Comparison of ENCODE assay signal across 21 mouse cellular contexts in the genomic region with DNA sequence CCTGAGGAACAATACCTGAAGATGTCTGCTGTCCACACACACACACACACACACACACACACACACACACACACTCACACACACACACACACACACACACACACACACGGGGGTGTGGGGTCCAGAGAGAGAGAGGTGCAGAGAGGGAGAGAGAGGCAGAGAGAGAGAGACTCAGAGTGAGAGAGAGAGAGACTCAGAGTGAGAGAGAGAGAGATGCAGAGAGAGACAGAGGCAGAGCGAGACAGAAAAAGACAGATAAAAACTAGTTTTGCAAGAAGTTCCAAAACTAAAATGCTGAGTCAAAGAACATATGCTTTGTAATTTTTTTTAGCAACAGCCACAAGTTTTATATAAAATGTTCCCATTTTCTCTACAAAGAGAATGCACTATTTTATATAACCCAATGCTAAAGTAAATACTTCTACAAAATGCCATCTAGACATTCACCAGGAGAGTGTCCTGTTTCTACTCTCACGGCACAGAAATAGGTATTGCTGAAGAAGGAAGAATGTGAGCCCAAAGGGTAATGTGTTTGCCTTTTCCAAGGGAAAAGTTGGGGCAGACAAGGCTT. TPM values are rescaled to one million over a fixed set of nuclear protein-coding genes. Genes with fewer than 3 reads are reported as not detected.
DNase-seq lines count a peak whose midpoint lies in the region; ATAC-seq and TF ChIP-seq lines count a peak whose summit lies in the region.
"Had no signal": no experiment of that assay in that cellular context is flagged by ENCODE, and none has a peak within 500 bp of the region (broad histone marks: within the 10 kb centered on the region; RNA-seq: fewer than 3 reads in every experiment).

No protein-coding gene starts in this region.

- TF ChIP-seq POLR2A in CH12.LX (IDR thresholded peaks at IDR 0.05; ENCODE audit: low read depth, low read length), result no peak

- no peak for TF ChIP-seq EP300 in CH12.LX (IDR thresholded peaks at IDR 0.05; ENCODE audit: low read length)

- no peak for DNase-seq in gastrocnemius, adult 2 months
- no peak for DNase-seq in gastrocnemius, postnatal 14 days
- no peak for DNase-seq in CH12.LX (ENCODE audit: extremely low read depth)
- no peak for DNase-seq in hindbrain, embryonic 11.5 days (ENCODE audit: low spot score)
- no peak for DNase-seq in testis, postnatal 14 days (ENCODE audit: low spot score)
- DNase-seq in heart, postnatal 14 days, result no peak
- DNase-seq: adrenal gland, postnatal 36 days; cerebellum, adult 8-10 months; cerebellum, postnatal 36 days; kidney, postnatal 4 days; midbrain, embryonic 14.5 days; right cerebral cortex, postnatal 25 days; spleen, adult 18-20 months had no signal

- peaks cover 9 to 54% of the 10 kb centered on the region in 2 experiments for H3K36me3 ChIP-seq in CH12.LX (replicated peaks in 1 of 2; ENCODE audit: control insufficient read depth in 1 of 2, insufficient read depth in 1 of 2, low read length in 1 of 2)
- H3K36me3 ChIP-seq in liver, embryonic 16.5 days (ENCODE audit: control insufficient read depth, insufficient read depth), result peaks cover 30% of the 10 kb centered on the region
- H3K36me3 ChIP-seq in hindbrain, embryonic 11.5 days (ENCODE audit: control insufficient read depth, insufficient read depth, low read length), result 0 out of 2 replicates have a peak, but pooled peaks cover 2% of the 10 kb centered on the region

- H3K27me3 ChIP-seq in CH12.LX (replicated peaks), result no peaks in the 10 kb centered on the region
- no peaks in the 10 kb centered on the region for H3K27me3 ChIP-seq in liver, embryonic 16.5 days (ENCODE audit: control insufficient read depth, insufficient read depth, low read depth, low read length)
- H3K27me3 ChIP-seq in hindbrain, embryonic 11.5 days (ENCODE audit: control insufficient read depth, insufficient read depth, low read length), result no peaks in the 10 kb centered on the region
- H3K27me3 ChIP-seq: kidney, embryonic 15.5 days; neural tube, embryonic 12.5 days; Patski had no signal

- H3K27ac ChIP-seq in gastrocnemius, adult 2 months, result peak overlapping the region; percentile 91
- peak overlapping the region; percentile 57 for H3K27ac ChIP-seq in CH12.LX (ENCODE audit: insufficient read depth, low read depth)
- peak overlapping the region; percentile 34 for H3K27ac ChIP-seq in liver, embryonic 16.5 days (ENCODE audit: low read length)
- H3K27ac ChIP-seq in hindbrain, embryonic 11.5 days (ENCODE audit: low read depth, low read length), result no peak overlapping the region
- H3K27ac ChIP-seq: forebrain, embryonic 10.5 days; heart, embryonic 10.5 days; hindbrain, postnatal 0 days; kidney, embryonic 15.5 days; neural tube, embryonic 12.5 days had no signal

- peak overlapping the region; percentile 46 for H3K4me3 ChIP-seq in gastrocnemius, adult 2 months
- H3K4me3 ChIP-seq in CH12.LX (replicated peaks in 1 of 3; ENCODE audit: low read depth in 2 of 3, low read length in 2 of 3, poor library complexity in 1 of 3), result peak overlapping the region in 1 of 3 experiments; percentile 18
- no peak overlapping the region for H3K4me3 ChIP-seq in liver, embryonic 16.5 days (ENCODE audit: low read depth, low read length)
- no peak overlapping the region for H3K4me3 ChIP-seq in hindbrain, embryonic 11.5 days (ENCODE audit: low read depth, low read length)
- H3K4me3 ChIP-seq: forebrain, embryonic 10.5 days; heart, embryonic 10.5 days; kidney, embryonic 15.5 days; neural tube, embryonic 12.5 days had no signal

- WGBS in liver, embryonic 16.5 days (ENCODE audit: insufficient replicate concordance), result 52% methylated on average over 3 of the region's 3 CpGs
- WGBS in hindbrain, embryonic 11.5 days, result 84% methylated on average over 3 of the region's 3 CpGs

- peak overlapping the region; percentile 53 for H3K9ac ChIP-seq in CH12.LX (ENCODE audit: insufficient read depth, low read depth)
- H3K9ac ChIP-seq in liver, embryonic 16.5 days (ENCODE audit: low read depth, low read length), result no peak overlapping the region
- no peak overlapping the region for H3K9ac ChIP-seq in hindbrain, embryonic 11.5 days (ENCODE audit: low read depth, low read length)
- H3K9ac ChIP-seq: kidney, embryonic 15.5 days; neural tube, embryonic 12.5 days had no signal

- intact Hi-C loops in gastrocnemius, adult 2 months (cut with DNase I), result loop anchor here (10.0 kb wide), 1 partner anchor 444 kb away; the partner anchor contains the start of gene Pam
- intact Hi-C loops in gastrocnemius, postnatal 14 days (cut with DNase I; ENCODE audit: low total_unique reads), result no loop called here
- intact Hi-C loops in heart, postnatal 14 days (cut with DNase I), result no loop called here

- dilution Hi-C loops in CH12.LX (cut with MboI; ENCODE audit: extremely low pct_ligation_motif_present, extremely low pct_unique_long_range_greater_than_20kb, low sequenced_read_pairs), result no loop called here

- H3K4me2 ChIP-seq in CH12.LX (ENCODE audit: insufficient read depth, low read depth, poor library complexity, severe bottlenecking), result peak overlapping the region; percentile 75
- peak overlapping the region; percentile 17; the same call in 1 of the 2 replicates for H3K4me2 ChIP-seq in liver, embryonic 16.5 days (ENCODE audit: low read depth, low read length)
- H3K4me2 ChIP-seq in hindbrain, embryonic 11.5 days (replicated peaks; ENCODE audit: low read depth, low read length), result no peak overlapping the region
- H3K4me2 ChIP-seq: kidney, embryonic 15.5 days; neural tube, embryonic 12.5 days had no signal

- 0 out of 2 replicates have a peak, but pooled peaks have one; percentile 12 for ATAC-seq in erythroblast, adult 5-6 weeks (replicated peaks; ENCODE audit: low FRiP score, poor library complexity, severe bottlenecking)
- peak; percentile 56 for ATAC-seq in liver, embryonic 16.5 days (ENCODE audit: low read depth)
- ATAC-seq in hindbrain, embryonic 11.5 days (ENCODE audit: low FRiP score), result no peak
- ATAC-seq: Patski had no signal

- peaks cover 7 to 75% of the 10 kb centered on the region in 2 experiments for H3K4me1 ChIP-seq in CH12.LX (ENCODE audit: control insufficient read depth in 1 of 2, insufficient read depth in 2 of 2)
- H3K4me1 ChIP-seq in liver, embryonic 16.5 days (ENCODE audit: control insufficient read depth, low read depth, low read length), result peaks cover 29% of the 10 kb centered on the region
- H3K4me1 ChIP-seq in hindbrain, embryonic 11.5 days (replicated peaks; ENCODE audit: control insufficient read depth, insufficient read depth, low read length), result no peaks in the 10 kb centered on the region
- H3K4me1 ChIP-seq: heart, embryonic 10.5 days; neural tube, embryonic 12.5 days had no signal

- peaks cover 2% of the 10 kb centered on the region for H3K9me3 ChIP-seq in CH12.LX (replicated peaks; ENCODE audit: low read length)
- H3K9me3 ChIP-seq in liver, embryonic 16.5 days (replicated peaks; ENCODE audit: control insufficient read depth, low read length), result no peaks in the 10 kb centered on the region
- H3K9me3 ChIP-seq in hindbrain, embryonic 11.5 days (ENCODE audit: control insufficient read depth, low read length), result no peaks in the 10 kb centered on the region; the same call in 1 of the 2 replicates
- H3K9me3 ChIP-seq: forebrain, embryonic 10.5 days; heart, embryonic 10.5 days; kidney, embryonic 15.5 days; neural tube, embryonic 12.5 days had no signal

- no peak for TF ChIP-seq CTCF in gastrocnemius, adult 2 months (IDR thresholded peaks at IDR 0.05)
- TF ChIP-seq CTCF in CH12.LX (conservative IDR thresholded peaks at IDR 0.05 in 1 of 2, IDR thresholded peaks at IDR 0.05 in 1 of 2; ENCODE audit: low read depth in 2 of 2, low read length in 2 of 2), result no peak

- no peak for TF ChIP-seq RAD21 in CH12.LX (IDR thresholded peaks at IDR 0.05; ENCODE audit: low read depth, low read length)

- H3K79me2 ChIP-seq in CH12.LX (replicated peaks; ENCODE audit: control insufficient read depth, extremely low read depth, insufficient read depth, poor library complexity, severe bottlenecking), result peaks cover 8% of the 10 kb centered on the region

- in situ Hi-C loops in CH12.LX (cut with MboI; ENCODE audit: low pct_ligation_motif_present, low pct_unique_long_range_greater_than_20kb, low sequenced_read_pairs), result no loop called here

TF ChIP-seq in CH12.LX, 34 proteins besides CTCF, POLR2A, EP300 and RAD21:
- no peak for TF ChIP-seq MXI1 (IDR thresholded peaks at IDR 0.05; ENCODE audit: low read depth, low read length)

RNA-seq across cellular contexts. Expression of gene D1Ertd622e, which starts 11.2 kb away (rescaled TPM):
- 10 to 100 TPM; 11.5 to 18.3 TPM for total RNA-seq in gastrocnemius, adult 2 months (2021)
- total RNA-seq in gastrocnemius, postnatal 14 days (2021), result 10 to 100 TPM; 14.9 to 31.9 TPM
- total RNA-seq in CH12.LX (2012; rRNA removed), result 9.0 and 10.2 TPM in 2 replicates
- 22.1 and 25.2 TPM in 2 replicates for total RNA-seq in CH12.LX (2014; rRNA removed)
- 25.0 and 27.3 TPM in 2 replicates for polyA plus RNA-seq in CH12.LX (2012; ENCODE audit: insufficient read length, low read depth)
- 59.6 and 64.9 TPM in 2 replicates for total RNA-seq in erythroblast, adult 5-6 weeks (2015; ENCODE audit: low replicate concordance)
- total RNA-seq in erythroblast, adult 5-6 weeks (2017; ENCODE audit: low replicate concordance), result 55.3 and 93.8 TPM in 2 replicates
- 43.7 and 51.3 TPM in 2 replicates for polyA plus RNA-seq in liver, embryonic 16.5 days (2015; fragmentation: Nextera tagmentation; extraction: Ambion mirVana)
- polyA plus RNA-seq in hindbrain, embryonic 11.5 days (2014; fragmentation: Nextera tagmentation; extraction: Ambion mirVana), result 32.6 and 40.8 TPM in 2 replicates
- total RNA-seq in heart, postnatal 14 days (2021), result 1 to 10 TPM; 5.2 to 7.2 TPM
